Mouse (Mus musculus) CD4-positive, CD25-positive, alpha-beta regulatory T cell, adult 9 weeks (primary cell): ENCODE data around the gene Tcf7l1. TPM values are rescaled to one million over a fixed set of nuclear protein-coding genes. Genes with fewer than 3 reads are reported as not detected.

Experiments used
- polyA plus RNA-seq: library from polyadenylated mRNA; unstranded; fragments of 100-300 nt; shearing (Covaris generic); gene quantifications from one replicate; pipeline ENCODE4 v1.2.1, GENCODE M21; 2017

The Tcf7l1 gene
- 1.1 TPM for polyA plus RNA-seq

GRCm38 (mm10) chr6:72788892-72789699, at the start of gene Tcf7l1:
Tcf7l1 (minus strand) TSS chr6:72789254.

DNA sequence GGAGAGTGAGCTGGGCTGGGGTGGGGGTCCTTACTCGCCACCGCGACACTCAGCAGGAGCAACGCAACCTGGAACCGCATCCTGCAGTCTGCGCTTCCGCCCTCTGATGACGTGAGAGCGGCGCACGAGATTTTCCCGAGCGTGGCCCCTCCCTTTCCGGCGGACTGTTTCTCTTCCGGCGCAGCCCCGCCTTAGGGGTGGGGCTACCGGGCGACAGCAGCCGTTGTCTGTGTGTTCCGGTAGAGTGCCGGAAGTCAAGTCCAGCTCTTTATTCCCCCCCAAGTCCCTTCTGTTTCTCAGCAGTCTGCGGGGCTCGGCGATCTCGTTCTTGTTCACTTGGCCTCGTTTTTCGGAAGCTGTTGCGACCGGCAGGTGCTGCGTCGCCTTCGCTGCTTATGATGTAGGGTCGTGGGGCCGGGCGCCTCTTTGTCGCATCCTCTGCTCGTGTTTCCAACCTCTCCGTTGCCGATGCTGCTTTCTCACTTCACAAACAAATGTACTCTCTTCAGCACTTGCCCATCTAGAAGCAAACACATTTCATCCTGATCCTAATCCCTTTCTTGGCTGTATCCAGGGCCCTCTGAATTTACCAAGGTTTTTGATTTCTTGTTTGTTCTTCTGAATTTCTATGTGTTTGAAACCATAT, 172.3 kb downstream of the Tcf7l1 start, which contains the start of gene Tgoln1:
Gene Tgoln1 (minus strand): TSS at position 358 of the 646 bp plus-strand sequence.

GRCm38 (mm10) chr6:72597956-72598753, 190.9 kb downstream of the Tcf7l1 start, which contains the start of the genes Elmod3 and Retsat:
Elmod3 (minus strand) TSS chr6:72598413.
Retsat (plus strand) TSS chr6:72598475.

Other genes starting within 250 kb of the Tcf7l1 start
- 460 TPM for gene Capg, start 244.9 kb downstream of the Tcf7l1 start, polyA plus RNA-seq
- 25.4 TPM for gene Elmod3, start 190.8 kb downstream of the Tcf7l1 start, polyA plus RNA-seq
- gene Retsat, start 190.8 kb downstream of the Tcf7l1 start, polyA plus RNA-seq = 9.4 TPM
- gene Tgoln1, start 172.3 kb downstream of the Tcf7l1 start, polyA plus RNA-seq = 139 TPM
- gene Kcmf1, start 110.7 kb upstream of the Tcf7l1 start, polyA plus RNA-seq = 7.1 TPM
- gene Tmsb10, start 169.5 kb upstream of the Tcf7l1 start, polyA plus RNA-seq = 6,077 TPM